Mouse (Mus musculus) heart, embryonic 13.5 days (tissue): ENCODE data around the gene Tnrc6c. TPM values are rescaled to one million over a fixed set of nuclear protein-coding genes. Genes with fewer than 3 reads are reported as not detected.

Experiments used
- ATAC-seq: fragments of 200-750 bp; cut with Nextera tagmentation; 2 replicates; pipeline ENCODE4 v1.8.0; 2017; ENCODE audit warnings: moderate TSS enrichment; ENCODE audit not compliant: insufficient number of reproducible peaks, low FRiP score, low TSS enrichment; ENCODE audit errors: extremely low read depth
- H3K27ac ChIP-seq: fragments of 300-500 bp; sonication (generic); replicated peaks from 2 replicates; pipeline ENCODE4 v1.5.1; 2015; ENCODE audit warnings: moderate library complexity, mild to moderate bottlenecking, inconsistent platforms
- H3K27me3 ChIP-seq: fragments of 300-500 bp; sonication (generic); replicated peaks from 2 replicates; pipeline ENCODE4 v1.6.1; 2015; ENCODE audit warnings: mild to moderate bottlenecking, inconsistent platforms
- H3K36me3 ChIP-seq: fragments of 300-500 bp; sonication (generic); 2 replicates; pipeline ENCODE4 v1.6.1; 2015; ENCODE audit warnings: mild to moderate bottlenecking, inconsistent platforms
- H3K4me1 ChIP-seq: fragments of 300-500 bp; sonication (generic); 2 replicates; pipeline ENCODE4 v1.6.1; 2015; ENCODE audit warnings: inconsistent platforms
- H3K4me2 ChIP-seq: fragments of 300-500 bp; sonication (generic); 2 replicates; pipeline ENCODE4 v1.6.1; 2015; ENCODE audit warnings: inconsistent platforms, mild to moderate bottlenecking, moderate library complexity
- H3K4me3 ChIP-seq: fragments of 300-500 bp; sonication (generic); 2 replicates; pipeline ENCODE4 v1.5.1; 2015; ENCODE audit warnings: moderate library complexity, mild to moderate bottlenecking, inconsistent platforms
- H3K9ac ChIP-seq: fragments of 300-500 bp; sonication (generic); 2 replicates; pipeline ENCODE4 v1.6.1; 2015; ENCODE audit warnings: inconsistent platforms, mild to moderate bottlenecking, moderate library complexity
- H3K9me3 ChIP-seq: fragments of 300-500 bp; sonication (generic); 2 replicates; pipeline ENCODE4 v1.6.1; 2016; ENCODE audit warnings: inconsistent platforms
- WGBS: fragments of 180-500 bp; shearing (Covaris S2); methylation state at CpG from one replicate; pipeline ENCODE4 v1.1.7; 2015; ENCODE audit warnings: mixed read lengths; 5-methylcytosine and 5-hydroxymethylcytosine counted together
- polyA plus RNA-seq: library from polyadenylated mRNA; unstranded; fragments of >200 nt; fragmentation: Nextera tagmentation; extraction: Ambion mirVana; gene quantifications from 2 replicates; pipeline ENCODE4 v1.2.1, GENCODE M21; 2015

Gene Tnrc6c
- polyA plus RNA-seq, 1 experiment from 2014 or later = 6.0 TPM

GRCm38 (mm10) chr11:117638809-117639208 lies 15.3 kb upstream of the Tnrc6c start:
- no peak overlapping the region for H3K4me3 ChIP-seq
- H3K4me1 ChIP-seq = peaks cover 14% of the 10 kb centered on the region
- no peak overlapping the region for H3K27ac ChIP-seq
- no peaks in the 10 kb centered on the region for H3K36me3 ChIP-seq
- ATAC-seq = no peak
- no peak overlapping the region for H3K4me2 ChIP-seq
- peaks cover 6% of the 10 kb centered on the region; the same call in 1 of the 2 replicates for H3K27me3 ChIP-seq
- no peak overlapping the region for H3K9ac ChIP-seq
- 46% methylated on average over 11 of the region's 11 CpGs for WGBS
- H3K9me3 ChIP-seq = no peaks in the 10 kb centered on the region

GRCm38 (mm10) chr11:117639331-117639970 lies 14.6 kb upstream of the Tnrc6c start:
- Histone ChIP-seq H3K4me2 (no peak overlapping the region), H3K9me3 (no peaks in the 10 kb centered on the region), H3K27me3 (peaks cover 12% of the 10 kb centered on the region; the same call in 1 of the 2 replicates), H3K4me1 (peaks cover 14% of the 10 kb centered on the region), H3K4me3 (no peak overlapping the region), H3K27ac (no peak overlapping the region), H3K9ac (no peak overlapping the region), H3K36me3 (no peaks in the 10 kb centered on the region)
- no peak for ATAC-seq
- 67% methylated on average over 7 of the region's 7 CpGs for WGBS

GRCm38 (mm10) chr11:117642181-117642580 lies 11.9 kb upstream of the Tnrc6c start:
- no peak overlapping the region for H3K9ac ChIP-seq
- peaks cover 8% of the 10 kb centered on the region; the same call in 1 of the 2 replicates for H3K27me3 ChIP-seq
- H3K9me3 ChIP-seq = no peaks in the 10 kb centered on the region
- ATAC-seq = no peak
- H3K4me3 ChIP-seq = no peak overlapping the region
- H3K4me2 ChIP-seq = no peak overlapping the region
- H3K4me1 ChIP-seq = peaks cover 16% of the 10 kb centered on the region
- no peaks in the 10 kb centered on the region for H3K36me3 ChIP-seq
- 74% methylated on average over 2 of the region's 2 CpGs for WGBS
- no peak overlapping the region for H3K27ac ChIP-seq

GRCm38 (mm10) chr11:117643240-117643639 lies 10.8 kb upstream of the Tnrc6c start:
- Histone ChIP-seq H3K4me1 (peaks cover 15% of the 10 kb centered on the region), H3K9me3 (no peaks in the 10 kb centered on the region), H3K4me2 (no peak overlapping the region)

GRCm38 (mm10) chr11:117646786-117647185 lies 7.3 kb upstream of the Tnrc6c start:
- Histone ChIP-seq H3K27me3 (peaks cover 26% of the 10 kb centered on the region), H3K4me2 (no peak overlapping the region), H3K36me3 (no peaks in the 10 kb centered on the region), H3K27ac (0 out of 2 replicates have a peak overlapping the region, but pooled peaks have one; percentile 39), H3K9me3 (no peaks in the 10 kb centered on the region), H3K4me3 (no peak overlapping the region), H3K4me1 (peaks cover 6% of the 10 kb centered on the region), H3K9ac (no peak overlapping the region)
- no peak for ATAC-seq
- 52% methylated on average over 4 of the region's 4 CpGs for WGBS

More at GRCm38 (mm10) chr11:117643240-117643639, 10.8 kb upstream of the Tnrc6c start:
- Histone ChIP-seq H3K36me3 (no peaks in the 10 kb centered on the region), H3K27me3 (peaks cover 8% of the 10 kb centered on the region; the same call in 1 of the 2 replicates), H3K9ac (no peak overlapping the region), H3K4me3 (no peak overlapping the region), H3K27ac (no peak overlapping the region)
- no peak for ATAC-seq
- WGBS = 67% methylated on average over 10 of the region's 10 CpGs

GRCm38 (mm10) chr11:117648005-117648404 lies 6.1 kb upstream of the Tnrc6c start:
- H3K27me3 ChIP-seq = peaks cover 38% of the 10 kb centered on the region
- H3K4me3 ChIP-seq = no peak overlapping the region
- H3K27ac ChIP-seq = no peak overlapping the region
- no peaks in the 10 kb centered on the region for H3K36me3 ChIP-seq
- H3K9ac ChIP-seq = no peak overlapping the region
- no peak overlapping the region for H3K4me2 ChIP-seq
- WGBS = 73% methylated on average over 6 of the region's 6 CpGs
- no peak for ATAC-seq
- H3K4me1 ChIP-seq = peaks cover 9% of the 10 kb centered on the region
- H3K9me3 ChIP-seq = no peaks in the 10 kb centered on the region

GRCm38 (mm10) chr11:117650721-117651644 lies 3.1 kb upstream of the Tnrc6c start:
- H3K9ac ChIP-seq = no peak overlapping the region
- no peak overlapping the region for H3K4me2 ChIP-seq
- no peaks in the 10 kb centered on the region for H3K9me3 ChIP-seq
- no peaks in the 10 kb centered on the region for H3K36me3 ChIP-seq
- H3K4me3 ChIP-seq = no peak overlapping the region
- peaks cover 32% of the 10 kb centered on the region for H3K27me3 ChIP-seq
- H3K27ac ChIP-seq = no peak overlapping the region
- H3K4me1 ChIP-seq = peaks cover 17% of the 10 kb centered on the region
- no peak for ATAC-seq
- 56% methylated on average over 13 of the region's 13 CpGs for WGBS

- no peaks in the 10 kb centered on the region for H3K36me3 ChIP-seq
- H3K4me1 ChIP-seq = peaks cover 29% of the 10 kb centered on the region
- no peak for ATAC-seq
- H3K27ac ChIP-seq = no peak overlapping the region
- H3K9ac ChIP-seq = peak overlapping the region; percentile 88; the same call in 1 of the 2 replicates
- H3K4me3 ChIP-seq = peak overlapping the region; percentile 92
- H3K4me2 ChIP-seq = peak overlapping the region; percentile 83
- 69% methylated on average over 3 of the region's 3 CpGs for WGBS
- no peaks in the 10 kb centered on the region for H3K9me3 ChIP-seq
- H3K27me3 ChIP-seq = peaks cover 32% of the 10 kb centered on the region
These were observed 1.2 kb upstream of the Tnrc6c start for GRCm38 (mm10) chr11:117652907-117653306.

GRCm38 (mm10) chr11:117654380-117654924 lies 363 bp downstream of the Tnrc6c start:
- Histone ChIP-seq H3K36me3 (no peaks in the 10 kb centered on the region), H3K27ac (peak overlapping the region; percentile 97), H3K27me3 (peaks cover 32% of the 10 kb centered on the region), H3K9ac (peak overlapping the region; percentile 97), H3K9me3 (no peaks in the 10 kb centered on the region), H3K4me2 (peak overlapping the region; percentile 83), H3K4me3 (peak overlapping the region; percentile 92), H3K4me1 (peaks cover 42% of the 10 kb centered on the region)
- under 1% methylated on average over 70 of the region's 71 CpGs for WGBS
- ATAC-seq = peak; percentile 95

- Histone ChIP-seq H3K4me2 (peak overlapping the region; percentile 83), H3K27ac (peak overlapping the region; percentile 97), H3K36me3 (no peaks in the 10 kb centered on the region), H3K9me3 (no peaks in the 10 kb centered on the region), H3K27me3 (peaks cover 32% of the 10 kb centered on the region), H3K4me1 (peaks cover 43% of the 10 kb centered on the region), H3K9ac (peak overlapping the region; percentile 97), H3K4me3 (peak overlapping the region; percentile 92)
- ATAC-seq = peak; percentile 41
- 0% methylated on average over 52 of the region's 66 CpGs for WGBS
These were observed 824 bp downstream of the Tnrc6c start for GRCm38 (mm10) chr11:117654934-117655291.
